ENCODE assay signal across 8 mouse cellular contexts in the genomic region with DNA sequence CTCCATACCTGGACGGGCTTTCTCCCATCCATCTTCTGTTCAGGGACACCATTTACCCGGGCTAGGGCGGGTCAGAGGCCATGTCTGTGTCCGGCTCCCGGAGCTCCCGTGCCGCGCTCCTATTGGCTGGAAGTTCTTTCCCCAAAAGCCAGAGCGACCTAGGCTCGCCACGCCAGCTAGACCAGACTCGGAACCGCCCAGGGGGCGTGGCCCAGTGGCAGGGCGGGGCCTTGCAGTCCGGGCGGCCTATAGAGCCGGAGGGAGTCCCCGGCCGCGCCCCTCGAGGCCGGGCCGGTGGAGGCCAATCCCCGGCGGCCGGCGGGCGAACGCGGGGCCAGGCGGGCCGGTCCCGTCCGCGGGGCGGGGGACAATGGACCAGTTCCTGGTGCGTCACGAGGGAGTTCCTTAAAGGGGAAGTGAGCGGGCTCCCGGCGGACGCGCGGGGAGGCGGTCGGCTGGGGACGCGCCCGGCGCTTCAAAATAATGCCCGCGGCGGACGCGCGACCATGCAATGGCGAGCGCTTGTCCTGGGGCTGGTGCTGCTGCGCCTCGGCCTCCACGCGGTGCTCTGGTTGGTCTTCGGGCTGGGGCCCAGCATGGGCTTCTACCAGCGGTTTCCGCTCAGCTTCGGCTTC. TPM values are rescaled to one million over a fixed set of nuclear protein-coding genes. Genes with fewer than 3 reads are reported as not detected.
DNase-seq lines count a peak whose midpoint lies in the region; ATAC-seq lines count a peak whose summit lies in the region.

Edem1 (plus strand) TSS at position 408 of the 635 bp plus-strand sequence.

- H3K9ac ChIP-seq in hindbrain, embryonic 11.5 days (ENCODE audit: low read depth, low read length): peak within 1 kb of the TSS; percentile 95

- H3K4me3 ChIP-seq in hindbrain, embryonic 11.5 days (ENCODE audit: low read depth, low read length): peak within 1 kb of the TSS; percentile 92

- peak; percentile 100 for DNase-seq in Muller cell, postnatal 12 days (ENCODE audit: inconsistent ontology term)
- peak; percentile 97 for DNase-seq in cerebellum, adult 9-11 months
- peak; percentile 93 to 94 for DNase-seq in frontal cortex, adult 2 months (ENCODE audit: extremely low spot score in 1 of 2, low spot score in 1 of 2)
- peak; percentile 98 for DNase-seq in hindbrain, embryonic 11.5 days (ENCODE audit: low spot score)
- DNase-seq in layer of hippocampus, postnatal 10 days (ENCODE audit: low spot score in 2 of 2): peak; percentile 92 to 95
- DNase-seq in lung, postnatal 10 days: peak; percentile 99
- DNase-seq in ovary, postnatal 36 days (ENCODE audit: low spot score): peak; percentile 99
- peak; percentile 97 for DNase-seq in thymus, postnatal 25 days

- H3K27me3 ChIP-seq in hindbrain, embryonic 11.5 days (ENCODE audit: control insufficient read depth, insufficient read depth, low read length): no peaks in the 10 kb centered on the region

- H3K4me1 ChIP-seq in hindbrain, embryonic 11.5 days (replicated peaks; ENCODE audit: control insufficient read depth, insufficient read depth, low read length): peaks cover 4% of the 10 kb centered on the region; the same call in 1 of the 2 replicates

- H3K36me3 ChIP-seq in hindbrain, embryonic 11.5 days (ENCODE audit: control insufficient read depth, insufficient read depth, low read length): no peaks in the 10 kb centered on the region

- WGBS in hindbrain, embryonic 11.5 days: under 1% methylated on average over 64 of the region's 67 CpGs

- peak within 1 kb of the TSS; percentile 83 for H3K27ac ChIP-seq in hindbrain, embryonic 11.5 days (ENCODE audit: low read depth, low read length)

- no peaks in the 10 kb centered on the region for H3K9me3 ChIP-seq in hindbrain, embryonic 11.5 days (ENCODE audit: control insufficient read depth, low read length)

- H3K4me2 ChIP-seq in hindbrain, embryonic 11.5 days (replicated peaks; ENCODE audit: low read depth, low read length): peak within 1 kb of the TSS; percentile 59

- ATAC-seq in hindbrain, embryonic 11.5 days (ENCODE audit: low FRiP score): peak; percentile 99

RNA-seq across cellular contexts. Expression of gene Edem1, which starts in this region (rescaled TPM):
- polyA plus RNA-seq in frontal cortex, adult 2 months (2012; rRNA removed): 11.6 TPM in 2 replicates
- polyA plus RNA-seq in hindbrain, embryonic 11.5 days (2014; fragmentation: Nextera tagmentation; extraction: Ambion mirVana): 22.0 and 22.2 TPM in 2 replicates
- 10 to 100 TPM; 24.1 to 32.9 TPM for total RNA-seq in layer of hippocampus, postnatal 10 days (2021)

Comparison
In these comparisons a context has a peak if more than half of its experiments do, and no peak if none do; other contexts are left out.
1. Peak in every context shown above with its lines: DNase-seq, ATAC-seq, H3K4me3 ChIP-seq and H3K27ac ChIP-seq.